Mouse (Mus musculus) G1E (cell line): ENCODE results near the gene Specc1l.

ENCODE experiments used
- CTCF ChIP-seq: IDR thresholded peaks from 2 replicates; pipeline ENCODE4 v1.5.1; 2012; ENCODE audit warnings: low read depth, low read length, inconsistent platforms, mixed read lengths
- GATA1 ChIP-seq: IDR thresholded peaks from 2 replicates; pipeline ENCODE4 v1.6.1; 2012; ENCODE audit warnings: borderline replicate concordance, low read length, inconsistent platforms, mixed read lengths
- GATA2 ChIP-seq: IDR thresholded peaks from 2 replicates; pipeline ENCODE4 v1.6.1; 2012; ENCODE audit warnings: low read depth, low read length, inconsistent platforms, borderline replicate concordance

- TF ChIP-seq CTCF, result no peak
- TF ChIP-seq GATA1, result no peak
- TF ChIP-seq GATA2, result no peak
Observed at GRCm38 (mm10) chr10:75307130-75307529, 95.3 kb downstream of the Specc1l start.
